Comparison of ENCODE assay signal across 9 mouse cellular contexts in the genomic region with DNA sequence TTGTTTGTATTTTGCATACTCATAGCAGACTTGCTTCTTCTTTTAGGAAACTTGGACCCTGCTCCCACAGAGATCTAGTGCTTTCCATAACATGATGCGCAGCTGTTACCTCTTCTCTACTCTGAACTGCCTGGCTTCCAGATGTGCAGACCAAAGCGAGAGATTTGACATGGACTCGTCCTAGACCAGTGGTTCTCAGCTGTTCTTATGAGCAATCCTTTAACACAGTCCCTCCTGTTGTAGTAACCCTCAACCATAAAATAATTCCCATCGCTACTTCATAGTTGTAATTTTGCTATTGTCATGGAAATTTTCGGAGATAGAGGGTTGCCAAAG.
A peak's percentile ranks its signal among the peaks of the same experiment; 100 is the strongest.
DNase-seq lines count a peak whose midpoint lies in the region; ATAC-seq and TF ChIP-seq lines count a peak whose summit lies in the region.
"Had no signal": no experiment of that assay in that cellular context is flagged by ENCODE, and none has a peak within 500 bp of the region (broad histone marks: within the 10 kb centered on the region; RNA-seq: fewer than 3 reads in every experiment).

No protein-coding gene starts in this region.

- DNase-seq in heart, adult 11 months: peak; percentile 79
- no peak for DNase-seq in heart, adult 8-10 months (ENCODE audit: low spot score)
- DNase-seq in hindbrain, embryonic 10.5 days (ENCODE audit: low spot score): no peak
- DNase-seq in frontal cortex, postnatal 14 days (ENCODE audit: low spot score in 2 of 2): no peak
- no peak for DNase-seq in cerebellum, adult 18-20 months
- DNase-seq in urinary bladder, adult 18-20 months (ENCODE audit: low spot score in 2 of 2): no peak

- no peak overlapping the region for H3K27ac ChIP-seq in bone marrow macrophage, adult 2 months (ENCODE audit: insufficient read depth, low read depth, low read length)
- peak overlapping the region; percentile 83 for H3K27ac ChIP-seq in hindbrain, embryonic 10.5 days
- H3K27ac ChIP-seq in liver, embryonic 16.5 days (ENCODE audit: low read length): no peak overlapping the region

- peak overlapping the region; percentile 53 for H3K4me3 ChIP-seq in bone marrow macrophage, adult 2 months (ENCODE audit: insufficient read depth, low read length)
- peak overlapping the region; percentile 58 for H3K4me3 ChIP-seq in hindbrain, embryonic 10.5 days
- peak overlapping the region; percentile 54 for H3K4me3 ChIP-seq in liver, embryonic 16.5 days (ENCODE audit: low read depth, low read length)

- no peaks in the 10 kb centered on the region for H3K36me3 ChIP-seq in hindbrain, embryonic 10.5 days
- H3K36me3 ChIP-seq in liver, embryonic 16.5 days (ENCODE audit: control insufficient read depth, insufficient read depth): no peaks in the 10 kb centered on the region

- 32% methylated on average over 5 of the region's 5 CpGs for WGBS in hindbrain, embryonic 10.5 days
- 64% methylated on average over 5 of the region's 5 CpGs for WGBS in liver, embryonic 16.5 days (ENCODE audit: insufficient replicate concordance)

- no peaks in the 10 kb centered on the region for H3K9me3 ChIP-seq in hindbrain, embryonic 10.5 days
- H3K9me3 ChIP-seq in liver, embryonic 16.5 days (replicated peaks; ENCODE audit: control insufficient read depth, low read length): no peaks in the 10 kb centered on the region

- ATAC-seq in liver, embryonic 16.5 days (ENCODE audit: low read depth): no peak
- ATAC-seq: activated CD4-positive, CD25-positive, alpha-beta regulatory T cell, adult 4 months had no signal

- H3K9ac ChIP-seq in liver, embryonic 16.5 days (ENCODE audit: low read depth, low read length): no peak overlapping the region

- H3K4me2 ChIP-seq in liver, embryonic 16.5 days (ENCODE audit: low read depth, low read length): peak overlapping the region; percentile 67

- H3K27me3 ChIP-seq in hindbrain, embryonic 10.5 days (ENCODE audit: insufficient read depth, poor library complexity, severe bottlenecking): 0 out of 2 replicates have a peak, but pooled peaks cover 6% of the 10 kb centered on the region
- H3K27me3 ChIP-seq in liver, embryonic 16.5 days (ENCODE audit: control insufficient read depth, insufficient read depth, low read depth, low read length): peaks cover 35% of the 10 kb centered on the region

- no peak for TF ChIP-seq CTCF in bone marrow macrophage, adult 2 months (IDR thresholded peaks at IDR 0.05; ENCODE audit: low read depth, low read length)

- H3K4me1 ChIP-seq in bone marrow macrophage, adult 2 months (ENCODE audit: control insufficient read depth, insufficient read depth, low read length): peaks cover 16% of the 10 kb centered on the region
- peaks cover 31% of the 10 kb centered on the region for H3K4me1 ChIP-seq in hindbrain, embryonic 10.5 days (replicated peaks)
- peaks cover 10% of the 10 kb centered on the region for H3K4me1 ChIP-seq in liver, embryonic 16.5 days (ENCODE audit: control insufficient read depth, low read depth, low read length)

- no peak for TF ChIP-seq POLR2A in bone marrow macrophage, adult 2 months (IDR thresholded peaks at IDR 0.05; ENCODE audit: borderline replicate concordance, low read depth, low read length)
